Mouse (Mus musculus) gastrocnemius, postnatal 10 days (tissue): ENCODE measurements around the gene Iqgap1. TPM values are rescaled to one million over a fixed set of nuclear protein-coding genes. Genes with fewer than 3 reads are reported as not detected.

Source experiments
- DNase-seq: peaks from one replicate; pipeline ENCODE4 v3.0.0; 2021; ENCODE audit warnings: mixed read lengths
- total RNA-seq, 2 experiments: library from RNA; stranded (reverse); gene quantifications; 2 replicates each; pipeline ENCODE4 v1.2.3; 2021

Gene Iqgap1
- total RNA-seq, 2 experiments from 2014 or later: 38.7 to 60.1 TPM

- no peak for DNase-seq
These were observed 18.3 kb upstream of the Iqgap1 start for GRCm38 (mm10) chr7:80843910-80844640.

DNA sequence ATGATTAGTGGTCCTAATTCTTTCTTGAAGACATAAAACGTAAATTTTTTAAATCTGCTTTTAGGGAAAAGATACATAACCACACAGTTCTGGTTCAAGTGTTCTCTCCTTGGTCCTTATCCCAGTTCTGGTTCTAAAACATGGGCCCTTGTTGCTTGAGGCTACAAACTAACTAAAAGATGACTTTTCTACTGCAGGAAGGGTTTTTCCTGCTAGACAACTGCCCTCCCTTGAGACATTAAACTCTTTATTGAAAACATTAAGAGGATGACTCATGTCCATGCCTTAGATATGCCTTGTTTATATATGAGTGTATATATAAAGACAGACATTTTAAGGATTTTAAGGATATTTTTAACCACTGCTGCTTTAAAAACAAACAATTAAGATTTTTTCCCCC is 17.4 kb upstream of the Iqgap1 start:
- no peak for DNase-seq

DNA sequence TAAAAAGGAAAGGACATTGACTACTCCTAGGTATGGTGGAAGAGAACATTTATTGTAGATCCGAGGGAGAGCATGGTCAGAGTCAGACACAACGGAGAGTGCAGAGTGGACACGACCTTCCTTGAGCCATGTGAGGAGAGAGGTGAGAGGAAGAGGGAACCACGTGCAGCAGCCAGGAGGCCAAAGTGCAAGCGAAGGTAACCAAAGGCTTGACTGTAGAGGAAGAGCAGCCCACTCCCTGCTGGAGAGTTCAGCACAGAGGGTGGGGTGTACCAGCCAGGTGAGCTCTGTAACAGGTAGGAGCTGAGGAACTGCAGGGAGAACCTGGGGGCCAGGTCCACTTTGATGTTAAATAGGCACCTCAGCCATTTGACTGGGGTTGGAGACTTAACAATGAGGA is 16.4 kb upstream of the Iqgap1 start:
- no peak for DNase-seq

DNA sequence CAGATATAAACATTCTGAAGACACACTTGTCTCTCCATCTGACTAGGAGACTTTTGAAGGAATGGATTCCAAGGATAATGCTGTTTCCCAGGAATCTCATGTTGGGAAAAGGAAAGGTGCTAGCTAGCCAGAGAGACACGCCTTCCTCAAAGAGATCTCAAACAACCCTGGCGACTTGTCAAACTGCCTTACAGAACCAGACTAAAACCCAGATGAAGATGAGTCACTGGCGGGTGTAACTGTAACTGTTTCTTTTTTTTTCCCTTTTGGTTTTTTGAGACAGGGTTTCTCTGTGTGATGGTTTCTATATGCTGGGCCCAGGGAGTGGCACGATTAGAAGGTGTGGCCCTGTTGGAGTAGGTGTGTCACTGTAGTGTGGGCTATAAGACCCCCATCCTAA is 15.2 kb upstream of the Iqgap1 start:
- DNase-seq: no peak

- DNase-seq: no peak
These were observed 14.5 kb upstream of the Iqgap1 start for GRCm38 (mm10) chr7:80840241-80840640.

DNA sequence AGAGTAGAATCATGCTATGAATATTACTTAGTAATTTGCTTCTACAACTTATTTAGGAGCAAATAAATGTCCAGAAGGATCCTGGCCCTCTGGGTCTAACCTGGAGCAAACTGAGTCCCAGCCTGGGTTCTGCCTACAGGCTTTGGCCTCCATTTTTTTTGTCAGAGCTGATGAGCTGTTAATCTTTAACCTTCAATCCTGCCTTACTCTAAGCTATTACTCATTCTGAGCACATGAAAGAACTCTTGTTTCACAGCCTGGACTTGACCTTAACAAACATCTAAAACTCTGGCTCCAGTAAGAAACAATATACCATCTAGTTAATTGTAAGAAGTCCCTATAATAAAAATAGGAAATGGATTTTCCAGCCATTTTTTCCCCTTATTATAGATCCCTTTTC is 14.0 kb upstream of the Iqgap1 start:
- no peak for DNase-seq

- DNase-seq: no peak
These were observed 12.5 kb upstream of the Iqgap1 start for GRCm38 (mm10) chr7:80838247-80838646.

DNA sequence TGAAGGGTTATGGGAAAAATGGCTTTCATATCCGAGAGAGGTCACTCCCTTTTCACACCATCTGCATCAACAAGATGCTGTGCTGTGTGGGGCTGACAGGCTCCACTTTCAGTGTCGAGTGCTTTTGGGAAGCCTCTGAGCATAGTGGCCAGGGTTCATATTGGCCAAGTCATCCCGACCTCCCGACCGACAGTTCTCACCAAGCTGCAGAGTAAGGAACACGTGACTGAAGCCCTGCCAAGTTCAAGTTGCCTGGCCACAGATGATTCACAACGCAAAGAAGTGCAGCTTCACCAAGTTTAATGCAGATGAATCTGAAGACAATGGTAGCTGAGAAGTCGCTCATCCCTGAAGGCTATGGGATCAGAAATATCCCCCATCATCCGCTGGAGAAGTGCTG is 12.0 kb upstream of the Iqgap1 start:
- no peak for DNase-seq

DNA sequence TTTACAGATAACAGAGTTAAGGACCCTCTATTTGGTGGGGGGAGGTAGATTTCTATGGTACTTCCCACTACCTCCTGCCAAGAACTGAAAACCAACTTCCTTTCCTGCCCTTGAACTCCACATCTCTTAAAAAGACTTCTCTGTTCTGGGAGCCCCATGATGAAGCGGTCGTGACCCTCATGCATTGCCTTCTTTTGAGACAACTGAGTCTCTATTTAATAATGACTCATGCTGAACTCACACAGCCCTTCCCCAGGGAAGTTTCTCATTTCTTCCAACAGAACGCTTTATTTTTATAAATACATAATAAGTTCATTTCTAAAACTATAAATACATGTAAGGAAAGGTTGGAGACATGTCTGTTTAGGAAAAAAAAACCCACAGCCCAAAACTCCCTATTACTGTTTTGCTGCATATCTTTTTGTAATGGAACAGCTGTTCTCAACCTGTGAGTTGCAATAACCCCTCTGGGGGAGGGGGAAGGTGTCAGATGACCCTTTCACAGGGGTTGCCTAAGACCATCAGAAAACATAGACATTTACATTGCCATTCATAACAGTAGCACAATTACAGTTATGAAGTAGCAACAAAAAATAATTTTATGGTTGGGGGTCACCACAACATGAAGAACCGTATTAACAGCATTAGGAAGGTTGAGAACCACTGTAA is 10.3 kb upstream of the Iqgap1 start:
- no peak for DNase-seq

GRCm38 (mm10) chr7:80833651-80834532 is 8.1 kb upstream of the Iqgap1 start:
- no peak for DNase-seq

DNA sequence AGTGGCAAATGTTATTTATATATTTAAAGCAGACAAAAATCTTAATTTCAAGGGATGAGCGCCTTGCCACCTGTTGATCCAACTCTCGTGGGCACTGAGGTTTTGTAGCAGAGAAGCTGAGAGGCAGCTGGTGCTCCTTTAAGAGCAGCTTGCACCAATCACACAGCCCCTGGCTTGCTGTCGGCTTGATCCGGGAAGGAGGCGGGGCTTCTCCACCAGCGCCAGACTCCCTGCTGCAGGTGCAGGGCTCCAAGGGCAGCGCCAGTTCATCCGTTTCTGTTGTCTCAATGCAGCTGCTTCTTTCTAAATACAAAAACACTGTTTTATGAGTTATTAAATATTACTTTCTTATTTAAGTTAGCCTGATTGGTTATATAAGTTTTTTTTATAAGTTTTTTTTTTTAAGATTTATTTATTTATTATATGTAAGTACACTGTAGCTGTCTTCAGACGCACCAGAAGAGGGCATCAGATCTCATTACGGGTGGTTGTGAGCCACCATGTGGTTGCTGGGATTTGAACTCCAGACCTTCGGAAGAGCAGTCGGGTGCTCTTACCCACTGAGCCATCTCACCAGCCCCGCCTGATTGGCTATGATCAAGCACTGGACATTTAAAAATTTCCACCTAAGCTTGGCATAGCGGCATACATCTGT is 7.3 kb upstream of the Iqgap1 start:
- peak; percentile 44 for DNase-seq

DNA sequence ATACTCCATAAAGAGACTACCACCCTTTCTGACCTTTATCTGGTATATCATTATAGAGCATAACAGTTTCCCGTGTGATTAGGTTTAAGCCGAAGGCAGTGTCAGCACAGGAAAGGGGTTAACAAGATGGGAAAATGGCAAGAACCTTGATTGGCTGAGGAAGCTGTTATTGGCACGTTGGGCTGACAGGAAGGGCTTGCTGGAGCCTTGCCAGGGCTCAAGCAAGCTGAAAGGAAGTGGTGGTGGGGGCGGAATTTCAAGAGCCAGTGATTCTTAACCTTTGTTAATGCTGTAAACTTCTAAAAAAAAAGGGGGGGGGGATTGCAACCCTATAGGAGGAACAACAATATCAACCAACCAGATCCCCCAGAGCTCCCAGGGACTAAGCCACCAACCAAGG is 6.4 kb upstream of the Iqgap1 start:
- no peak for DNase-seq

- DNase-seq: no peak
These were observed 4.5 kb upstream of the Iqgap1 start for GRCm38 (mm10) chr7:80830193-80830803.

DNA sequence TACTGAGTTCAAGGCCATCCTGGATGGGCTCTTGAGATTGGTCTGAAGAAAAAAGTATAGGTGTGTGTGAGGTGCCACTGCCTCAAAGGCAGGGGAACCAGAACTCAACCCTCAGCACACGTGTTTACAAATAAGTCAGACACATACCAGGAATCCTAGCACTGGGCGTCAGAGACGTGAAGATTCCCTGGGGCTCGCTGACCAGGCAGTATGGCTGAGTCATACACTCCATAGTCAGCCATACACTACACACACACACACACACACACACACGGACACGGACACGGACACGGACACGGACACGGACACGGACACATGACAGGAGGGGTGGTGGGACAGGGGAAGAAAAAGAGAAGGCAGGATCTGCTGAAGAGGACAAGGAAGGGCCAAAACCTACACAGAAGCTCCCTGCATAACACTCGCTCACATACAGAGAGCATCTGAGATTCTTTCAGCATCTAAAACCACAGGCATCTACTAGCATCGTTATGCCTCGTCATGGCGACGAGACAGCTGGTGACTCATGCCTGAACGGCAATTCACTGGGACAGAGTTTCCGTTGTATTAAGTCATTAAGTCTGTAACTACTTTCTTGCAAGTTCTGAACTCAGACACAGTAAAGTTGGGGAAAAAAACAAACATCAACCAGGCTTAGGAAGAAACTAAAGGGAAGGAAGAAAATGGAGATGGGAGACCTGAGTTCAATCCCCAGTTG is 2.5 kb upstream of the Iqgap1 start:
- DNase-seq: peak; percentile 21

DNA sequence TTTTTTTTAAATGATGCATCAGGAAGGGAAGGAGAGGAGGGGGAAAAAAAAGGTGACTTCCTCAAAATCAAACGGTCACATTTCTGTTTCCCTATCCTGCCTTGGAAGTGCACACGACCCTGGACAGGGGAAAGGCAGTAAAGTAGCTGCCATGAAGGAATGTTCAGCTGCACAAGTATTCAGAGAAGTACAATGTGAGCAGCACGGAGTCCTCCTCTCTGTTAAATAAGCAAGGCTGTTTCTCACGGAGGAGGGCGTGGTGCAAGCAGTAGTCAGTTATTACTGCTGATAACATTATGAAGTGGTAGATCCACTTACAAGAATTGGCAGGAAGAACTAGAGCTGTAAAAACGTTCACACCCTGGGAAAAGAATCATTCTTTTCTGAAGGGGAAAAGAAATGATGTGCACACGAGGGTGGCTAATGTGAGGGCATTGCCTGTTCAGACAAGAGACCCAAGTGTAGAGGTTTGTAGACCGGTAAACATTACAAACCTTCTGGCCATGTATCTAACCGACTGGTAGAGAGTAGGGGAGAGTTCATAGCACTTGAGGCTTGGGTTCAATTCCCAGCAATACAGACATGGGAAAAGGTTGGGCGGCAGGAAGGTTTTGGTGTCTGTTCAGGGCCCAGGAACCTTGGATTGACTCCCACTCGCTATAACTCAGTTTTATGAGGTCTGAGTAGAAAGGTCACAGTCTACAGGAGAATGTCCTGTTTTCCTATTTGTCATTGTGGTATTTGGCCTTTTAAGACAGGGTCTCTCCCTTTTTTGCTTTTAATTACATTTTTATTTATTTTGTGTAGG is 1.7 kb downstream of the Iqgap1 start:
- DNase-seq: no peak

DNA sequence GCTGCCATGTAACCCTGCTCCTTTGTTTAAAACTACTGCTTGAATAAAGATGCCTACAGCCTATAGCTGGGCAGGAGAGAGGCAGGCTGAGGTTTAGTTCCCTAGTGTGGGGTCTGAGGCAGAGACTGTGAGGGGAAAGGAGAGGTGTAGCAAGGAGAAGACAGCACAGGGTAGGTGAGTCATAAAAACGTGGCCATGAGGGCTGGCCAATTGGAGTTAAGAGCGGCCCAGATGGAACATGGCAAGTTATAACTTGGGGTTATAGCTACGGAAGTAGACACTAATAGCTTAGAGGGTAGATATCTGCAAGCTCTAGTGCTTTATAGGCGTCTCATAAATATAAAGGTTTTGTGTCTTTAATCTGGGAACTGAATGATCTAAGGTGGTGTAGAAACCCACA is 2.5 kb downstream of the Iqgap1 start:
- no peak for DNase-seq

DNA sequence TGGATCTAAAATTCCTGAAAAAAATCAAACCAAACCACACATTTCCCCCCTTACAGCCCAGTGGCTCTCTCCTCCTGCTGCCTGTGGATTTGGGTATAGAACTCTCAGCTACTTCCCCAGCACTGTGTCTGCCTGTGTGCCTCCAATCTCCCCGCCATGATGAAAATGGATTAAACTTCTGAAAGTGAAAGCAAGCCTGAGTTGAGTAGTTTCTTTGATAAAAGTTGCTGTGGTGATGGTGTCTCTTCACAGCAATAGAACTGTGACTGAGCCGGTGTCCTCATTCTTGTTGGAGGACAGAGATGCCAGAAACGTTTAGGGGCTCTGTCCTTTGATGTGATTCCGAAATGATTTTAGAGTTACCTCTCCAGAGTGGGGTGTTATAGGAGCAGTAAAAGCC is 4.9 kb downstream of the Iqgap1 start:
- DNase-seq: no peak

- no peak for DNase-seq
These were observed 9.1 kb downstream of the Iqgap1 start for GRCm38 (mm10) chr7:80816641-80817040.

GRCm38 (mm10) chr7:80813397-80813796 is 12.4 kb downstream of the Iqgap1 start:
- no peak for DNase-seq

GRCm38 (mm10) chr7:80806331-80806730 is 19.4 kb downstream of the Iqgap1 start:
- DNase-seq: no peak
